Mouse (Mus musculus) forebrain, postnatal 0 days (tissue): ENCODE results near the gene Skint5. TPM values are rescaled to one million over a fixed set of nuclear protein-coding genes. Genes with fewer than 3 reads are reported as not detected.
"Not testable (repeated sequence)": the region's sequence is repeated elsewhere in the genome, so short reads cannot be mapped to it uniquely, and the experiment has no call there.

ENCODE experiments used
- ATAC-seq: fragments of 200-750 bp; cut with Nextera tagmentation; 2 replicates; pipeline ENCODE4 v1.8.0; 2017; ENCODE audit warnings: mild to moderate bottlenecking, moderate library complexity
- DNase-seq: peaks from one replicate; pipeline ENCODE4 v3.0.0-alpha.2; 2015
- H3K27ac ChIP-seq: fragments of 300-500 bp; sonication (generic); 2 replicates; pipeline ENCODE4 v1.5.1; 2014; ENCODE audit warnings: low read depth, mild to moderate bottlenecking, antibody characterized with exemption, low read length, moderate library complexity, mixed read lengths
- H3K27me3 ChIP-seq: fragments of 300-500 bp; sonication (generic); 2 replicates; pipeline ENCODE4 v1.6.1; 2014; ENCODE audit warnings: mild to moderate bottlenecking, low read length, mixed read lengths; ENCODE audit not compliant: insufficient read depth
- H3K36me3 ChIP-seq: fragments of 300-500 bp; sonication (generic); 2 replicates; pipeline ENCODE4 v1.6.1; 2014; ENCODE audit warnings: mild to moderate bottlenecking, moderate library complexity; ENCODE audit not compliant: insufficient read depth
- H3K4me1 ChIP-seq: fragments of 300-500 bp; sonication (generic); 2 replicates; pipeline ENCODE4 v1.6.1; 2014; ENCODE audit warnings: antibody characterized with exemption; ENCODE audit not compliant: insufficient read depth
- H3K4me2 ChIP-seq: fragments of 300-500 bp; sonication (generic); 2 replicates; pipeline ENCODE4 v1.6.1; 2014; ENCODE audit warnings: low read depth, mild to moderate bottlenecking, moderate library complexity
- H3K4me3 ChIP-seq: fragments of 300-500 bp; sonication (generic); 2 replicates; pipeline ENCODE4 v1.5.1; 2014; ENCODE audit warnings: low read depth, low read length, mixed read lengths
- H3K9ac ChIP-seq: fragments of 300-500 bp; sonication (generic); 2 replicates; pipeline ENCODE4 v1.6.1; 2014; ENCODE audit warnings: mild to moderate bottlenecking
- H3K9me3 ChIP-seq: fragments of 300-500 bp; sonication (generic); 2 replicates; pipeline ENCODE4 v1.6.1; 2016; ENCODE audit warnings: low read length
- CTCF ChIP-seq: sonication (generic); IDR thresholded peaks from 2 replicates; pipeline ENCODE4 v1.5.1; 2016; ENCODE audit warnings: antibody characterized with exemption, control low read depth, low read depth
- WGBS: fragments of 180-500 bp; shearing (Covaris S2); extraction: QIAGEN DNeasy Blood & Tissue Kit; methylation state at CpG from one replicate; pipeline ENCODE4 v1.1.7; 2014; 5-methylcytosine and 5-hydroxymethylcytosine counted together
- polyA plus RNA-seq: library from polyadenylated mRNA; unstranded; fragments of >200 nt; fragmentation: Nextera tagmentation; extraction: Ambion mirVana; gene quantifications from 2 replicates; pipeline ENCODE4 v1.2.1, GENCODE M21; 2015
- total RNA-seq: library from RNA; depleted of rRNA; stranded (reverse); fragments of >200 nt; gene quantifications from 2 replicates; pipeline ENCODE4 v1.2.3, GENCODE M21; 2014; rRNA removed

The Skint5 gene
- total RNA-seq (not detected in 2 replicates), polyA plus RNA-seq (not detected in 2 replicates)

DNA sequence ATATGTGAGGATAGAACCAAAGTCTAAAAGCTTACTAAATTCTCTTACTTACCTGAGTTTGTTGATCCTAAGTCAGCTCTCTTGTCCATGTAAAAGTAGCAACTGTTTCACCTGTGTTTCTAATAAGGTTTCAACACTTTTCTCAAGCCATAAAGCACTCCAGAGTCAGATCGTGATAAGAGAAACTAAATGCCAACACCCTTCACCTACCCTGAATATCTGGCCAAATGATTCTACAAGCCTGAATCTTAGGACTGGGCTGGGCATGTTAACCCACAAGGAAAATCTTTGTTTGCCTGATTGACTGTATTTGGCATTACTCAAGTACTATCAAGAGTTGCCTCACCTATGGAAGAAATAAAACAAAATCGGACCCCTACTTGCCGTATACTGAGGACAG, at the start of gene Skint5:
TSS of gene Skint5 (minus strand) at position 101 of the 400 bp plus-strand sequence.
- H3K9ac ChIP-seq: no peak within 1 kb of the TSS
- no peak within 1 kb of the TSS for H3K4me3 ChIP-seq
- ATAC-seq (no peak), DNase-seq (no peak)
- H3K4me1 ChIP-seq: no peaks in the 10 kb centered on the region
- H3K27ac ChIP-seq: no peak within 1 kb of the TSS
- no peak within 1 kb of the TSS for H3K4me2 ChIP-seq
- no peak for TF ChIP-seq CTCF
- H3K27me3 ChIP-seq: no peaks in the 10 kb centered on the region
- 89% methylated on average over 3 of the region's 3 CpGs for WGBS
- H3K36me3 ChIP-seq: no peaks in the 10 kb centered on the region
- H3K9me3 ChIP-seq: 0 out of 2 replicates have a peak, but pooled peaks cover 10% of the 10 kb centered on the region

DNA sequence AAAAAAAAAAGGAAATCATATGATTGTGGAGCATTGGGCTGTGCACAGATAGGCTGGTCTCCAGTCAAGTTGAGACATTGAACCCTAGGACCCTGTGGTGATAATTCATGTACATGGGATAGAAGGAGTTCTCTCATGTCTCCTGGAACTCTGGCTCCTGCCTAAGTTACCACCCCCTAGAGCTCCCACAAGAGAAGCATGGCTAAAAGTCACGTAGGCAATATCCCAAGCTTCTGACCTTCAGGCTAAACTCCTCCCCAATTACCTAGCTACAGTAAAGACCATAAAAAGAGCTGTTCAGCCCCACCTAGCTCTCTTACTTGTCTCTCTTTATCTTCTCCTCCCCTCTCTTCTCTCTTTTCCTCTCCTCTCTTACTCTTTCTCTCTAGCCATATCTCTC, 42.0 kb downstream of the Skint5 start:
- DNase-seq (no peak), ATAC-seq (no peak)
- Histone ChIP-seq H3K27ac (no peak overlapping the region), H3K36me3 (no peaks in the 10 kb centered on the region), H3K4me1 (no peaks in the 10 kb centered on the region), H3K4me3 (no peak overlapping the region), H3K9me3 (peaks cover 5% of the 10 kb centered on the region; the same call in 1 of the 2 replicates), H3K4me2 (no peak overlapping the region), H3K27me3 (no peaks in the 10 kb centered on the region), H3K9ac (no peak overlapping the region)
- 57% methylated on average over 1 of the region's 1 CpGs for WGBS
- TF ChIP-seq CTCF: no peak

DNA sequence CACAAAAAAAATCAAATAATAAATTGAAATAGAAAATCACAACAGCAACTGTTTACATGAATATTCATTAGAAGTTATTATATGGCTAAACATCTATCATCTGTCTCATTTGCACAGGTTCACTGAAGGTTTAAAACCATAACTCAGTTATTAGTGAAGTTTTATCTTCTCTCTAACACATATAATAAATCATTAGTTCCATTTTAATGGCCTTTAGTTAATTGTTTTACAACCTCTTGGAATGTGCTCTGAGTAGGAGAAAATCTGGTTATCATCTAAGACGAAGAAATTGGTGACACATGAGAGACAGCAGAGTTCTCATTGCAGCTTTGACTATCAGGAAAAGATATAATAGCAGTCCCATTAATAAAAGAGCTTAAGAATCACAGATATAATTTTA, 235.1 kb downstream of the Skint5 start:
- H3K27me3 ChIP-seq: no peaks in the 10 kb centered on the region
- no peak overlapping the region for H3K27ac ChIP-seq
- no peaks in the 10 kb centered on the region for H3K4me1 ChIP-seq
- no peak for DNase-seq
- no peak overlapping the region for H3K4me2 ChIP-seq
- H3K4me3 ChIP-seq: no peak overlapping the region
- H3K9me3 ChIP-seq: peaks cover 9% of the 10 kb centered on the region; the same call in 1 of the 2 replicates
- WGBS: 63% methylated on average over 1 of the region's 1 CpGs
- H3K9ac ChIP-seq: no peak overlapping the region
- no peaks in the 10 kb centered on the region for H3K36me3 ChIP-seq
- TF ChIP-seq CTCF: no peak
- ATAC-seq: no peak

DNA sequence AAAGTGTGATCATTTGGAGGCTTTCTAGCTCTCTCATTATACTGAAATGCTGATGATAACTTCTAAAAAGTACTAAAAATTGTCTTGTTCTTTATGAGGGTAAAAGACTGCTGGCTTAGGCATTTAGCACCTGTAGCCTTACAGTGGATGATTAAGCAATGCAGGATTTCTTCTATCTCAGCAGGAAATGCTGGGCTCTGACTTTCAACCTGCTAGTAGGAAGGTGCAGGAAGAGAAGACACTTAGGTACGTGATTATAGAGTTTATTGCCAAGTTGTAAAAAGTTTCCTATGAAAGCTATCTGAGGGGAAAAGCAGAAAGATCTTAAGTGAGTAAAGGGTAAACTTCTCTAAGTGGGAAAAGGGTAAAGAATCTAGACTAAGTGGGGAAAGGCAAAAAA, 235.6 kb downstream of the Skint5 start:
- 74% methylated on average over 1 of the region's 1 CpGs for WGBS
- Histone ChIP-seq H3K27me3 (no peaks in the 10 kb centered on the region), H3K36me3 (no peaks in the 10 kb centered on the region), H3K9ac (no peak overlapping the region), H3K4me3 (no peak overlapping the region), H3K27ac (no peak overlapping the region), H3K4me1 (no peaks in the 10 kb centered on the region), H3K9me3 (peaks cover 10% of the 10 kb centered on the region; the same call in 1 of the 2 replicates), H3K4me2 (no peak overlapping the region)
- DNase-seq: no peak
- ATAC-seq: no peak
- TF ChIP-seq CTCF: no peak

DNA sequence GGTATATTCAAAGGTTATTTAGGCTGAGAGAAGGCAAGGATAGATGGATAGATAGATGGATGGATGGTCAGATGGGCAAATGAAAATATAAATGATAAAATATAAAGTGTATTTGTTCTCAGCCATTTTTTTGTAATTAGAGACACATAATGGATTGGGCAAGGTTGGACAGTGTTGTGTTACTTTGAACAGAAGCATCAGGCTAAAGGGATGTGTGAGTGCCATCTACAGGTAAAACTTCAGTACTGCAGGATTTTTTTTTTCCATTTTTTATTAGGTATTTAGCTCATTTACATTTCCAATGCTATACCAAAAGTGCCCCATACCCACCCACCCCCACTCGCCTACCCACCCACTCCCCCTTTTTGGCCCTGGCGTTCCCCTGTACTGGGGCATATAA, 551.1 kb downstream of the Skint5 start:
- H3K4me3 ChIP-seq, H3K4me2 ChIP-seq, ATAC-seq, H3K36me3 ChIP-seq, DNase-seq, H3K27me3 ChIP-seq, H3K9ac ChIP-seq, H3K4me1 ChIP-seq, H3K27ac ChIP-seq: not testable (repeated sequence)
- 75% methylated on average over 2 of the region's 2 CpGs for WGBS
- peaks cover 23% of the 10 kb centered on the region; the same call in 1 of the 2 replicates for H3K9me3 ChIP-seq

Other genes starting within 250 kb of the Skint5 start
- gene Skint11, start 163.9 kb upstream of the Skint5 start, total RNA-seq: not detected in 2 replicates
- not detected in 2 replicates for gene Skint11, start 163.9 kb upstream of the Skint5 start, polyA plus RNA-seq